Mouse (Mus musculus) left cerebral cortex, postnatal 10 days (tissue): Measurements from ENCODE around the gene Hprt. TPM values are rescaled to one million over a fixed set of nuclear protein-coding genes. Genes with fewer than 3 reads are reported as not detected.
A peak's percentile ranks its signal among the peaks of the same experiment; 100 is the strongest.

Experiments
- DNase-seq, 2 experiments: peaks; one replicate each; pipeline ENCODE4 v3.0.0; 2021 to 2022; ENCODE audit warnings: low spot score in 2 of 2, mixed read lengths in 1 of 2; ENCODE audit errors: extremely low spot score in 1 of 2
- intact Hi-C: fragments of 180-260 bp; cut with DNase I; formaldehyde crosslinking; loops from one replicate; pipeline ENCODE4 v1.15.1; 2025
- total RNA-seq, 2 experiments: library from RNA; stranded (reverse); gene quantifications; 2 replicates each; pipeline ENCODE4 v1.2.3; 2021

The Hprt gene
- total RNA-seq, 2 experiments from 2014 or later = 135 to 160 TPM

DNA sequence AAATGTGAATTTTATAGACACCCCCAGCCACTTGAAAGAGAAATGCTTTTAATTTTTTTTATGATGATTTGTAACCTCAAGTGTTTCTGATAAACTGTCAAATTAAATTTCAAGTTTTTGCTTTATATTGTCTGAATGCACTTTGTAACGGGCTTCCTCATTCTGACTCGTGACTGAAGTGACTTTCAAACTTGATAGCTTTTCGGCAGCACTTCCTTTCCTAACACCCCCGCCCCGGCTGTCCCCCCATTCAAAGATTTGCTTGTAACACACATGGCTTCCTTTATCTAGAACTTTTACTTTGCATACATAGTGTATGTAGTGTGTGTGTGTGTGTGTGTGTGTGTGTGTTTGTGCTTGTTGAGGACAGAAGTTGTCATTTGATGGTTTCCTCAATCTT is 41.6 kb downstream of the Hprt start:
- intact Hi-C loops = loop anchor here (10.0 kb wide), 1 partner anchor 205 kb away; no protein-coding TSS in a partner anchor
- no peak for DNase-seq

DNA sequence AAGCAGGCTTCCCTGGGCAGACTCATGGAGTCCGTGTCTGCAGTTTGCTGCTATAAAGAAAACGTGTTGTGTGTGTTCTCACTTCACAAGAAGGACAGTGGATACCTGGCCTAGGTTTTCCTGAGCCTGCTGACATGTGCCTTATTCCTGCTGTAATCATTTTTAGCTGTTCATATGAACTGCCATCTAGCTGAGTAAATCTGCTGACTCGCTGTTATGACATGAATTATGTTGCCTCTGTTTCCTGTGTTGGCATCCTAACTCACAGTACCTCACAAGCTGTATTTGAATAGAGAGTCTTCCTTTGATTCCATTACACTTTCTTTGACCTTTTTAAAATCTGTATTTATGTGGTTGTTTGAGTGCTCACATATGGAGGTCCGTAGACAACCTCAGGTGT is 50.3 kb downstream of the Hprt start:
- intact Hi-C loops = no loop called here
- DNase-seq = no peak

GRCm38 (mm10) chrX:53039651-53040050 is 51.7 kb downstream of the Hprt start:
- DNase-seq = no peak
- intact Hi-C loops = no loop called here

- intact Hi-C loops = no loop called here
These were observed 52.2 kb downstream of the Hprt start for GRCm38 (mm10) chrX:53040138-53040537.

GRCm38 (mm10) chrX:53041006-53041405 is 53.1 kb downstream of the Hprt start:
- intact Hi-C loops = no loop called here
- no peak for DNase-seq

More at GRCm38 (mm10) chrX:53040138-53040537, 52.2 kb downstream of the Hprt start:
- no peak for DNase-seq

DNA sequence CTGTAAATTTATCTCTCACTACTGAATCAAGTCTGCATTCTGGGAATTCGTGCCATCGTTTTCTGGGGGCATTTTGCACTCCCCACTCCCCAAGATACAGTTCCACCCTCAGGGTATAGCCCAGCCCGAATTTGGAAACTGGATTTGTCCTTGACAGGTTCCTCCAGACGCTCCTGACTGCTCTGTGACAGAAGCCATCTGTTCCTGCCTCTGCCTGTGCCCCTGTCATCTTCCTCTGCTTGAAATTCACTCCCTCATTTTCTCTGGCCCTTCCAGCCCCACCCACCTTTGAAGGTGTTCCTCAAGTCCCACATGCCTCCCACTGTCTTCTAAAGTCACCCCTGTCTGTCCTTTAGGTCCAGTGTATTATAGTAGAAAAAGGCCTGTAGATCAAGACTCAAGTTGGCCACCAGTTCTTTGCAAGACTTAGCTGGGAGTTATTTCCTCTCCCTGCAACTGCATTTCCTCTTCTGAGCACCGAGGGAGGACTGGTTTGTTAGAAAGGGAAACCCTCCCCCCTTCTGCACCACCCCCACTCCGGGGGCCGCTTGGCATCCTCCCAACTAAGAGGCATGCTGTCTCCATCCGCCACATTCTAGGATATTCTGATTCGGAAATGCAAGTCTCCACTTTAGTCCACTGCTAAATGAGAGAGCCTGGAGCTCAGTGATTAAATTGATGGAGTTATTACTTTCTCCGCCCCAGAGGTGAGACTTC is 57.4 kb downstream of the Hprt start:
- peak in 1 of 2 experiments; percentile 66 for DNase-seq
- intact Hi-C loops = no loop called here

GRCm38 (mm10) chrX:53046033-53046432 is 58.1 kb downstream of the Hprt start:
- intact Hi-C loops = no loop called here
- DNase-seq = no peak

DNA sequence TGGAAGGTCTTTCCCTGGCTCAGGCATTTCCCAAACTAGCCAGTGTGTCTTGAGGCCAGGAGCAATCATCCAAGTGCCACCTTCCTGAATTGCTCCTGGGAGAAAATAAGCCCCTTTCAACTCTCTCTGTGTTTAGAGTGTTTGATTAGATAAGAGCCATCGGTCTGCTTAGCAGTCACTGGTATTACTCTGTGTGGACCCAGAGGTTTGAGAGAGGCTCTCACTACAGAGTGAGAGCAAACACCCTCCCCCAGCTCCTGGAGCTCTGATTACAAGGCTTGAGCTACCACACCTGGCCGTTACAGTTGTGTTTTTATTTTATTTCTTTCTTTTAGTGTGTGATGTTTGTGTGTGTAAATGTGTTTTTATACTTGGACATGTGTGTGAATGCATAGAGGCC is 59.0 kb downstream of the Hprt start:
- intact Hi-C loops = no loop called here
- DNase-seq = no peak

- intact Hi-C loops = no loop called here
- no peak for DNase-seq
These were observed 61.3 kb downstream of the Hprt start for GRCm38 (mm10) chrX:53049196-53049595.

- intact Hi-C loops = loop anchor here (10.0 kb wide), 1 partner anchor 184 kb away; no protein-coding TSS in a partner anchor
- DNase-seq = peak in 1 of 2 experiments; percentile 21
These were observed 62.4 kb downstream of the Hprt start for GRCm38 (mm10) chrX:53050353-53050752.

- DNase-seq = peak in 1 of 2 experiments; percentile 33
These were observed 64.9 kb downstream of the Hprt start for GRCm38 (mm10) chrX:53052652-53053500.

DNA sequence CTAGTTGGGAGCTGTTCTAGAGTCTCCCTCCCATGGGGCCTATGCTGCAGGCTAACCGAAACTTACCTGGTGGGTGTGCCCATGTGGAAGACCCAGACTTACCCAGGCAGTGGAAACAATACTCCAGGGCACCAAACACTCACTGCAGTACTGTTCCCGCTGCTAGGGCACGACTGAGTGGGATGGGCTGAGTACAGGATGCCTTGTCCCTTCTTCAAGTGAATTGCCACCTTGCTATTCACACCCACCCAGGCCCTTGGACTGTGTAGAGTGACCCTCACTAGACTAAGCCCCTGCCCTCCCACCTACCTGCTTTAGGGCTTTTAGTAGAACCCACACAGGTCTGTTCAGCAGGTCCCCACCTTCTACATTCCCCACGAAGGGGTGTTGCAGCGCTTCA is 65.9 kb downstream of the Hprt start:
- DNase-seq = no peak
- intact Hi-C loops = loop anchor here (10.0 kb wide), 1 partner anchor 181 kb away; no protein-coding TSS in a partner anchor

More at GRCm38 (mm10) chrX:53052652-53053500, 64.9 kb downstream of the Hprt start:
- intact Hi-C loops = loop anchor here (10.0 kb wide), 1 partner anchor 182 kb away; no protein-coding TSS in a partner anchor

DNA sequence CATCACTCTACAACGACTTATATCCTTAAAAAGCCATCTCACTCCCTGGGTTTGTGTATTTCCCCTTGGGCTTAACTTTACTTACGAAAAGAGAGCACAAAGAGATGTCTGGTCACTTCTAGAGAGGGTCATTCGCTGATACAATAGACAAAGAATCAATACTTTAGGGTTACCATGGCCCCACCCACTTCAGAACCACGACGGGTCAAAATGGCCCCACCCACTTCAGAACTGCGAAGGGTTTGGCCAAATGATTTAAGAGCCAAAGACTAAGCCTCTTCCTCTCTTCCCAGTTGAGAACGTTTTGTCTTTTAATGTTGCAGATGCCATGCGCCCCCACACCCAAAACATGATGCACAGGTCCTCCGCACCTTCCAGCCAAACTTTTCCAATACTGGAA is 67.8 kb downstream of the Hprt start:
- intact Hi-C loops = loop anchor here (10.0 kb wide), 1 partner anchor 179 kb away; no protein-coding TSS in a partner anchor
- DNase-seq = no peak

GRCm38 (mm10) chrX:53056627-53057026 is 68.7 kb downstream of the Hprt start:
- intact Hi-C loops = loop anchor here (10.0 kb wide), 1 partner anchor 178 kb away; no protein-coding TSS in a partner anchor

DNA sequence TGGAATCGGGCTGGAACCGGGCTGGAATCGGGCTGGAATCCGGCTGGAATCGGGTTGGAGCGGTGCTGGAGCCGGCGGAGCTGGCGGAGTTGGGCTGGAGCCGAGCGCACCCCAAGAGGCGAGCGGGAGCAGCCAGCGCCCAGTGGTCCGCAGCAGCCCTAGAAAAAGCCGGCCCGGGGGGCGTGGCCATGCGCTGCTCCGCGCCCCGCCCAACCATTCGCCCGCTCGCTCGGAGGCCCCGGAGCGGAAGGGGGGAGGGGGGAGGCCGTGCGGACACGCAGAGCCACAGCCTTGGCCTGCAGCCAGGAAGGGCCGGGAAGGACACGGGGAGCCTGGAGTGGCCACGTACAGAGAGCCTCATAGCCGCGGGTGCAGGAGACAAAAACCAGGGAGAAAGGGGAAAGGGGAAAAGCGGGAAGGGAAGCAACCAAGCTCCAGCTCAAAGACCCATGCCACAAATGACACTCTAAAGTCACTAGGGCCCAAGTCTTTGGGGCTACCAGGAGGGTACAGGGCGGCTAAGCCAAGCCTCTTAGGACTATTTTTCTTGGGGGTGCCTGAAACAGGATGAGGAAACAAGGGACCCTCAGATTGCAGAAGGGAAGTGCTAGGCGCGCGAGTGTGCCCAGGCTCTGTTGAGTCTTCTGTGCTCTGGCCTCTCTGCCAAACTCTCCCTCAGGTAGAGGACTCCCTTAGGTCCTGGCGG is 69.3 kb downstream of the Hprt start:
- intact Hi-C loops = loop anchor here (10.0 kb wide), 1 partner anchor 178 kb away; no protein-coding TSS in a partner anchor
- peak; percentile 46 to 94 for DNase-seq

More at GRCm38 (mm10) chrX:53056627-53057026, 68.7 kb downstream of the Hprt start:
- DNase-seq = peak in 1 of 2 experiments; percentile 50

GRCm38 (mm10) chrX:53057760-53058090 is 69.8 kb downstream of the Hprt start:
- intact Hi-C loops = loop anchor here (10.0 kb wide), 1 partner anchor 177 kb away; no protein-coding TSS in a partner anchor
- DNase-seq = no peak

GRCm38 (mm10) chrX:53058459-53059280 is 70.7 kb downstream of the Hprt start:
- no peak for DNase-seq
- intact Hi-C loops = loop anchor here (10.0 kb wide), 1 partner anchor 176 kb away; no protein-coding TSS in a partner anchor
